Mouse (Mus musculus): Measurements from ENCODE around the gene Nes.

Gene Nes

DNA sequence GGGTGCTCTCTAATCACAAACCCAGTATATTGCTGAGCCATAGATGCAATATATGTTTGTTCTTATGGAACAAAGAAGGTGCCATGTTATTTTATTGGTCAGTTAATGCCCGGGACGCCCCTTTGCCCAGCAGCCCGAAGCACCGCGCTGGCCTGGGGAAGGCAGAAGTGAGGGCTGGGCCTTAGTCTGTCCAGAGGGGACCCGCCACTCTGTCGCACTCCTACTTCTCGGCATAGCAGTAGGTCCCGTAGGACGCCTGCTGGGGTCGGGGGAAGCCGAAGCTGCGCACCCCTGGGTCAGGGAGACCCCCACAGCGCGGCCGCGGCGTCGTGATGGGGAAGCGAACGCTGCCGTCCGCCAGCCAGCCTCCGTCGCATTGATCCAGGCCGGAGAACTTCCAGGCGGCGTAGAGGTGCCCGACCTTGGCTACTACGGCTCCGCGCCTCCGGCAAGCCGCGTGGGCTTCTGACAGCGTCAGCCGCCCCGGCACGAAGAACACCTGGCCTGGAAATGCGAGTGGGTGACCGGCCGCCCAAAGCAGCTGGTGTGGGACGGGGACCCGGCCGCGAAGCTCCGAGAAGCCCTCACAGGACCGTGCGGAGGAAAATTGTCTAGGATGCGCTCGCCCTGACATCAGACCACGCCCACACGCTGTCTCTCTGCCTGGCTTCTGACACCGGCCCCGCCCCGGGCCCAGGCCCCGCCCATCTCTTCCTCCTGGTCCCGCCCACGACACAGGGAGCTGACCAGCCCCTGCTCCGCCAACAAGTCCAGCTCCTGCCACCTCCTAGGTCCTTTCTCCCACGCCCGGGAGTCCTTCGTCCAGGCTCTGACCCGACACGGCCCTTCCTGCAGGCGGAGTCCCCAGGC is 51.7 kb downstream of the Nes start:
- peak; percentile 70 to 72 for DNase-seq (ENCODE audit: low spot score in 2 of 2)

DNA sequence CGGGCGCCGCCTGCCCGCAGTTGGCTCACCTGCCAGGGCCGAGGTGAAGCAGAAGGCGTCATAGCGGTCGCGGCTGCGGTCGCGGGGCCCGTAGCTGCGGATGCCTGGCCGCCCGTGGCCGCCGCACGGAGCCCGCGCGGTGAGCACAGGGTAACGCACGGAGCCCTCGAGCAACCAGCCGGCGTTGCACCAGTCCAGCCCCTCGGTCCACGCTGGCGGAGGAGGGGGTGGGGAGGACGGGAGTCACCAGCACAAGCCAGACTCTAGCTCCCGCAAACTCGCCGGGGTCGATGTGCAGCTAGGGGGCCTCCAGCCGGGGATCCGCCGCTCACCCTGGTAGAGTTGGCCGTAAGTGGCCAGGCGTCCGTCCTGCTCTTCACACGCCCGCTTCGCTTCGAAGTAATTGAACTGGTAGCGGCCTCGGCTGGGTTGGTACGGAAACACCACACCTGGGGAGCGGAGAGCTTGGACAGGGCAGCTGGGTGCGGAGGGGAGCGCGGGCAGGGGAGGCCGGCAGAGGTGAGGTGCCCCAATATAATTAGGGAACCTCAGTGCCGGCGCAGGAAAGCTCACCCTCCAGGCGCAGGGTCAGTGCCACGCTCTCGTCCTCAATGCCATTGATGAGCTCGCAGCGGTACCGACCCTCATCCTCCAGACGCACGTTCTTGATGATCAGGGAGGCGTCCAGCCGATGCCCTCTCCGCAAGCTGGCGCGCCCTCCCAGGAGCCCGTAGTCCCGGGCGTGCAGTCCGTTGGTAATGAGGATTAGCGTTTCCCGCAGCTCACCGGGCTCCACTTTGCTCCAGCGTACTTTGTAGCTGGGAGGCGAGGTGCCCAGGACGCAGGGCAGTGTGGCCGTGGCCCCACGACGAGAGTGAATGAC is 52.6 kb downstream of the Nes start:
- no peak for DNase-seq (ENCODE audit: low spot score in 2 of 2)

DNA sequence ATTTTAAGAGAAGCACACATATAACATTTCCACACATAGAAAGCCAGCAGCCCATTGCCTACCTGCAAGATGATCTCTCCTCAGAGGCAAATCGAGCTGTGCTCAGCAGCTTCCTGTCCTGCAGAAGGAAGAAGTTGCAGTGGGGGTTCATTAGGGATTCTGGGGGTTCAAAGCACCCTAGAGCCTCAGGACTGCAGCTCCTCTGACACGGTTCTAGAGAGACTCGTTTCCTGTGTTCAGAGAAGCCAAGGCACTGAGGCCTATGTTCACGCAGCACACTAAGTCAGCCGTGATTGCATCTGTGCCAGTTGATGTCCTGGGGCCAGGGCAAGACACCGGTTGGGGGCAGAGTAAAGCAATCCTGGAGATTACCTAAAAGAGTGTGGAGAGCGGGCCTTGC is 55.9 kb downstream of the Nes start:
- DNase-seq (ENCODE audit: low spot score in 2 of 2), result no peak

DNA sequence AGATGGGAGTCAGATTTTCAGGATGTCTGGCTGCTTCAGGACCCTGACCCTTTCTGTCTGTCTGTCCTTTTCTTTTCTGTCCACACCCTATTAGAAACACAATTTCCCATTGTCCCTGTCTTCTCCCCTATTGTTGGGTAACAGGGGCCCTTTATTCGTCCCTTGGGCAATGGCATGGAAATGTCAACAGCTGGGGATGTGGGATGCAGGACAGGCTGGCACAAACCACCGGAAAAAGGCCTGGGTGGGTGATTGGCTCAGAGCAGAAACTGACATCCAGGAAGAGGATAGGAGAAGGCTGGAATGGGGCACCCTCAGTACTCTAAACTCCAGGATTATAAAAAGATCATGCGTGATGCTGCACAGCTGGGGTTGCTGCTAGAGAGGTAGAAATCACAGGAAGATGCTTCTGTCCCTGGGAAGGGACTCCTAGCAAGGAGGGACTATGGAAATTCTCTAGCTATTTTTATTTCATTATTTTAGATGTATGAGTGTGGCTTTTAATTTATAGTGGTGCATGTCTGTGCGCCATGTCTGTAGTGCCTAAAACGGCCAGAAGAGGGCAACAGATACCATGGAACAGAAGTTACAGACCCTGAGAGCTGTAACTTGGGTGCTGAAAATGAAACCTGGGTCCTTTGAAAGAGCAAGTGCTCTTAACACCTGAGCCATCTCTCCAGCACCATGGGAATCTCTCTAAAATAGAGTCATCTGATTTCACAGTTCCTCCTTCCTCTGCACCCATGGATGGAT is 56.7 kb downstream of the Nes start, which contains the start of gene Hapln2:
Gene Hapln2, minus strand, starts transcription at position 150 of the 753 bp plus-strand sequence.
- no peak for DNase-seq (ENCODE audit: low spot score in 2 of 2)

Data from right cerebral cortex, postnatal 36 days (tissue).